Mouse (Mus musculus) kidney, embryonic 16.5 days (tissue): Measurements from ENCODE around the gene Fuom. TPM values are rescaled to one million over a fixed set of nuclear protein-coding genes. Genes with fewer than 3 reads are reported as not detected.

Experiments
- ATAC-seq: fragments of 200-750 bp; cut with Nextera tagmentation; 2 replicates; pipeline ENCODE4 v1.8.0; 2017; ENCODE audit warnings: moderate TSS enrichment; ENCODE audit not compliant: low FRiP score, low TSS enrichment
- H3K27ac ChIP-seq: fragments of 300-500 bp; sonication (generic); 2 replicates; pipeline ENCODE4 v1.5.1; 2014; ENCODE audit warnings: low read length
- H3K27me3 ChIP-seq: fragments of 300-500 bp; sonication (generic); 2 replicates; pipeline ENCODE4 v1.6.1; 2014; ENCODE audit warnings: low read length, control low read depth, mixed read lengths; ENCODE audit not compliant: insufficient read depth
- H3K36me3 ChIP-seq: fragments of 300-500 bp; sonication (generic); 2 replicates; pipeline ENCODE4 v1.6.1; 2014; ENCODE audit warnings: low read length, control low read depth, mixed read lengths; ENCODE audit not compliant: insufficient read depth
- H3K4me1 ChIP-seq: fragments of 300-500 bp; sonication (generic); 2 replicates; pipeline ENCODE4 v1.6.1; 2014; ENCODE audit warnings: low read length, control low read depth, mixed read lengths; ENCODE audit not compliant: insufficient read depth
- H3K4me2 ChIP-seq: fragments of 300-500 bp; sonication (generic); replicated peaks from 2 replicates; pipeline ENCODE4 v1.6.1; 2014; ENCODE audit warnings: low read depth, low read length
- H3K4me3 ChIP-seq: fragments of 300-500 bp; sonication (generic); 2 replicates; pipeline ENCODE4 v1.5.1; 2014; ENCODE audit warnings: mild to moderate bottlenecking, low read length
- H3K9ac ChIP-seq: fragments of 300-500 bp; sonication (generic); replicated peaks from 2 replicates; pipeline ENCODE4 v1.6.1; 2014; ENCODE audit warnings: low read length
- H3K9me3 ChIP-seq: fragments of 300-500 bp; sonication (generic); 2 replicates; pipeline ENCODE4 v1.6.1; 2016; ENCODE audit warnings: low read length, control low read depth
- WGBS: fragments of 180-500 bp; shearing (Covaris S2); extraction: QIAGEN DNeasy Blood & Tissue Kit; methylation state at CpG from one replicate; pipeline ENCODE4 v1.1.7; 2014; 5-methylcytosine and 5-hydroxymethylcytosine counted together
- polyA plus RNA-seq: library from polyadenylated mRNA; unstranded; fragments of >200 nt; fragmentation: Nextera tagmentation; extraction: Ambion mirVana; gene quantifications from 2 replicates; pipeline ENCODE4 v1.2.1, GENCODE M21; 2015

Gene Fuom
- polyA plus RNA-seq, 1 experiment from 2014 or later = 41.3 TPM

DNA sequence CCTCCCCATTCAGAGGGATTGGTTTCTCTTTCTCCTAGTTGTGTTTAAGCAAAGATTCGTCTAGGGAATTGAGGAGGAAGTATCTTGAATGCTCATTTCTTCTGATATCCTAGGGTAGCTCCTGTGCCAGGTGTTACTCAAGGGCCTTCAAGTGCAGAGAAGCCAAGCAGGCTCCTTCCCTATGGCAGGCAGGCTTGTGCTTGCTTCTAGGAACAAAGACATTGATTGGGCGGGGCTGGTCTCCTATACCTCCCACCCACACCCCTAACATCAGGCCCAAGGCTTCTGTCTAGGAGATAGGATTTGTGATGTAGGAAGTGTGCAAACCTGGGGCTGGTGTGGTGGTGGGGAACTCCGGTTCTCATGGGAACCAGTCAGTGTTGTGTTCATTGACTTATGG is 24.7 kb upstream of the Fuom start:
- no peak for ATAC-seq
- H3K4me1 ChIP-seq = peaks cover 10% of the 10 kb centered on the region
- H3K9ac ChIP-seq = no peak overlapping the region
- no peak overlapping the region for H3K27ac ChIP-seq
- no peaks in the 10 kb centered on the region for H3K27me3 ChIP-seq
- no peaks in the 10 kb centered on the region for H3K9me3 ChIP-seq
- peaks cover 12% of the 10 kb centered on the region for H3K36me3 ChIP-seq
- H3K4me2 ChIP-seq = no peak overlapping the region
- no peak overlapping the region for H3K4me3 ChIP-seq
- WGBS = 86% methylated on average over 3 of the region's 3 CpGs

DNA sequence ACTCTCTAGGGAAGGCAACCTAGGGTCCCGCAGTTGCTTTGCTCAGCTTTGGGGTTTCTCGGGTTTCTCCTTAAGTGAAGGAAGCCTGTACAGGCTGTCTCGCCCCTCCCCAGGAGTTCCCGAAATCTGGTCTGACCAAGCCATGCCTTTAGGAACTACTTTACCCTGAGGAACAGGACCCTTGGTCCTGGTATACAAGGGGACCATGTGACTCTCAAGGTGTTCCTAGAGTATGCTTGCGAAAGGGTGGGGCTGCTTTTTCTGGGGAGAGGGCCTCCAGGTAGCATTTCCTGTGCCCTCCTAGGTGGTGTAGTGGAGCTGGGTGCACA is 23.7 kb upstream of the Fuom start:
- no peak; the same call in 1 of the 2 replicates for ATAC-seq
- 4% methylated on average over 5 of the region's 5 CpGs for WGBS
- peak overlapping the region; percentile 90 for H3K4me3 ChIP-seq
- peak overlapping the region; percentile 73; the same call in 1 of the 2 replicates for H3K27ac ChIP-seq
- H3K9ac ChIP-seq = peak overlapping the region; percentile 95
- peaks cover 10% of the 10 kb centered on the region for H3K4me1 ChIP-seq
- H3K9me3 ChIP-seq = no peaks in the 10 kb centered on the region
- peaks cover 12% of the 10 kb centered on the region for H3K36me3 ChIP-seq
- no peaks in the 10 kb centered on the region for H3K27me3 ChIP-seq
- peak overlapping the region; percentile 88 for H3K4me2 ChIP-seq

DNA sequence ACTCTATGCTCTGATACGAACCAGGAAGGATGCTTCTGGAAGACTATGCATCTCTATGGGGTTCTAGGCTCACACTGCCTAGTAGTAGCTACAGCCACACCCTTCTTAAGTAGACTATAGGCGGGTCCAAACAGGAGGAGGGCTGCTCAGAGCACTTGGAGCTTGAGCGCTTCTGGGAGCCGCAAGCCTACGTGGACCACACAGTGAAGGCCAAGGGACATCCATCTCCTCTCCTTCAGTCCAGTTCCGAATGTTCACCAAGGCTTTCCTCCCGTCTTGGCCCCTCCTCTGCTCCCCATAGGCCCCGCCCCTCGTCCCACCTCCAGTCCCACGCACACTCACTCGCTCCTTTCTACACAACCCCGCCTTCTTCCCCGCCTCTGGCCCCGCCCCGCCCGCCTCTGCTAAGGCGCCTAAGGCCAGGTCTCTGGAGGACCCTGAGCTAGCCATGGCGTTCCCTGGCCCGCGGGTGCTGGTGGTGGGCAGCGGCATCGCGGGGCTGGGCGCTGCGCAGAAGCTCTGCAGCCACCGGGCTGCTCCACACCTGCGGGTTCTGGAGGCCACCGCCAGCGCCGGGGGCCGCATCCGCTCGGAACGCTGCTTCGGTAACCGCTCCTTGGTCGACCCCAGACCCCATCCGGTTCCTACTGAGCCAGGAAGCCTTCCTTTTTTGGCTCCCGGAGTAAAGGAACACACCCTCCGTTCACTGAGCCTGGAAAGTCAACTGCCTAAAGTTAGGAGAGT is 23.2 kb upstream of the Fuom start:
- WGBS = 1% methylated on average over 40 of the region's 40 CpGs
- Histone ChIP-seq H3K36me3 (peaks cover 11% of the 10 kb centered on the region), H3K27ac (peak overlapping the region; percentile 73; the same call in 1 of the 2 replicates), H3K9me3 (no peaks in the 10 kb centered on the region), H3K4me3 (peak overlapping the region; percentile 90), H3K4me1 (peaks cover 10% of the 10 kb centered on the region), H3K27me3 (no peaks in the 10 kb centered on the region), H3K9ac (peak overlapping the region; percentile 95), H3K4me2 (peak overlapping the region; percentile 88)
- ATAC-seq = peak; percentile 98

DNA sequence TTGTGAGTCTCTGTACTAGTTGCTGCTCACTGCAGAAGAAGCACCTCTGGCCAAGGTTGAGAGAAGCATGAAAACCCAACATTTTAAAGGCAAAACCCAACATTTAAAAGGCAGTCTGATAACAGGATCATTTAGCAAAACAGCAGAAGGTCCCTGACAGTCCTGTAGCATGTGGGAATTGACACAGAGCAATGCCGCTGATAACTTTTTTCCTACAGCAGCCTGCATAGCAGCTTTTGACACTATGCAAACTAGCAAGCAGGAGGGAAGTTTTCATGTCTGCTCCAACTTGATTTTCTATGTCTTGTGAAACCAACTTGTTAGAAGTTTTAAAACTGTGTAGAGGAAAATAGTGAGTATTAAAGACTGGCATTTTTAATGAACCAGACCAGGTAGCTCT is 22.1 kb upstream of the Fuom start:
- WGBS = 96% methylated on average over 1 of the region's 1 CpGs
- H3K4me3 ChIP-seq = no peak overlapping the region
- ATAC-seq = no peak
- H3K27me3 ChIP-seq = no peaks in the 10 kb centered on the region
- H3K36me3 ChIP-seq = peaks cover 2% of the 10 kb centered on the region; the same call in 1 of the 2 replicates
- H3K4me1 ChIP-seq = peaks cover 10% of the 10 kb centered on the region
- H3K4me2 ChIP-seq = no peak overlapping the region
- no peaks in the 10 kb centered on the region for H3K9me3 ChIP-seq
- H3K27ac ChIP-seq = no peak overlapping the region
- H3K9ac ChIP-seq = no peak overlapping the region

DNA sequence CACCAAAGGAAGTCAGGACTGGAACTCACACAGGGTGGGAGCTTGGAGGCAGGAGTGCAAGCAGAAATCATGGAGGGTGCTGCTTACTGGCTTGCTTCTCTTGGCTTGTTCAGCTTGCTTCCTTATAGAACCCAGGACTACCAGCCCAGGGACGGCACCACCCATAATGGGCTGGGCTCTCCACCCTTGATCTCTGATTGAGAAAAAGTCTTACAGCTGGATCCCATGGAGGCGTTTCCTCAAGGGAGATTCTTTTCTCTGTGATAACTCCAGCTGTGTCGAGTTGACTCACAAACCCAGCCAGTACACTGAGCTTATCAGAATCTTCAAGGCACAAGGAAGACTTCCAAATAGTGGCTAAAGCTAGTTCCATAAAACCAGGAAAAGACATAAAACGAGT is 20.5 kb upstream of the Fuom start:
- Histone ChIP-seq H3K9ac (no peak overlapping the region), H3K4me2 (no peak overlapping the region), H3K27ac (no peak overlapping the region), H3K4me1 (peaks cover 10% of the 10 kb centered on the region), H3K9me3 (no peaks in the 10 kb centered on the region), H3K27me3 (no peaks in the 10 kb centered on the region), H3K36me3 (no peaks in the 10 kb centered on the region), H3K4me3 (no peak overlapping the region)
- ATAC-seq = no peak
- 34% methylated on average over 4 of the region's 4 CpGs for WGBS

DNA sequence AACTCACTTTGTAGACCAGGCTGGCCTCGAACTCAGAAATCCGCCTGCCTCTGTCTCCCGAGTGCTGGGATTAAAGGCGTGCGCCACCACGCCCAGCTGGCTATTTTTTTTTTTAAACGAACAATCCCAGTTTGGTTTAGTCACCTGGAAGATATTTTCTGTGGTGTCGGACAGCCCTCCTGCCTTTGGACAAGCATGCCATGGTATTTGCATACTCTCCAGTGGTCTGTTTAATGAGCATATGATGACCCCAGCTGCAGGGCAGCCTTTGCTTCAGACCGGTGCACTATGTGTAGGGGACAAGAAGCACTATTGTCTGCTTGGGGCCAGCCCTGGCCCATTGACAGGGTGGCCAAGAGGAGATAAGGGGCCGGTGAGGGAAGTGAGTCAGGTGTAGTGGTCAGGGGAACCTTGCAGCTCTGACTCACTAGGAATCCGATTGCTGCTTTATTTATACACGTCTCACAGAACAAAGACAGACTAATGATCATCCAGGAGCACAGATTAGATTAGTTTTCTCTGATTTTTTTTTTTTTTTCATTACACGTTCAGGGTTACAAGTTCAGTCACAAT is 19.2 kb upstream of the Fuom start:
- Histone ChIP-seq H3K9ac (no peak overlapping the region), H3K27ac (no peak overlapping the region), H3K36me3 (no peaks in the 10 kb centered on the region), H3K27me3 (no peaks in the 10 kb centered on the region), H3K4me1 (peaks cover 10% of the 10 kb centered on the region), H3K4me2 (no peak overlapping the region), H3K4me3 (no peak overlapping the region), H3K9me3 (no peaks in the 10 kb centered on the region)
- WGBS = 80% methylated on average over 13 of the region's 13 CpGs
- ATAC-seq = no peak

DNA sequence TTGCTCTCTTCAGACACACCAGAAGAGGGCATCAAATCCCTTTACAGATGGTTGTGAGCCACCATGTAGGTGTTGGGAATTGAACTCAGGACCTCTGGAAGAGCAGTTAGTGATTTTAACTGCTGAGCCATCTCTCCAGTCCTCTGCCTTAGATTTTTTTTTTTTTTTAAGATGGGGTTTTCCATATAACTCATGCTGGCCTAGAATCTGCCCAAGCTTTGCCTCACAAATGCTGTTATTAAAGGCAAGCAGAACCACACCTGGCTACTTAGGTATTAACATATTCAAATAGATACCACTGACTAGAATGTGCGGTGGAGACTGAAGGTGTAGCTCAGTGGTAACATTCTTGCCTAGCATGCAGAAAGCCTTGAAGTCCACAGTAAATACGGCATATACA is 18.2 kb upstream of the Fuom start:
- H3K4me2 ChIP-seq = no peak overlapping the region
- no peak overlapping the region for H3K4me3 ChIP-seq
- no peaks in the 10 kb centered on the region for H3K36me3 ChIP-seq
- no peak for ATAC-seq
- no peak overlapping the region for H3K9ac ChIP-seq
- no peak overlapping the region for H3K27ac ChIP-seq
- no peaks in the 10 kb centered on the region for H3K9me3 ChIP-seq
- 88% methylated on average over 2 of the region's 2 CpGs for WGBS
- H3K27me3 ChIP-seq = no peaks in the 10 kb centered on the region
- peaks cover 7% of the 10 kb centered on the region for H3K4me1 ChIP-seq

DNA sequence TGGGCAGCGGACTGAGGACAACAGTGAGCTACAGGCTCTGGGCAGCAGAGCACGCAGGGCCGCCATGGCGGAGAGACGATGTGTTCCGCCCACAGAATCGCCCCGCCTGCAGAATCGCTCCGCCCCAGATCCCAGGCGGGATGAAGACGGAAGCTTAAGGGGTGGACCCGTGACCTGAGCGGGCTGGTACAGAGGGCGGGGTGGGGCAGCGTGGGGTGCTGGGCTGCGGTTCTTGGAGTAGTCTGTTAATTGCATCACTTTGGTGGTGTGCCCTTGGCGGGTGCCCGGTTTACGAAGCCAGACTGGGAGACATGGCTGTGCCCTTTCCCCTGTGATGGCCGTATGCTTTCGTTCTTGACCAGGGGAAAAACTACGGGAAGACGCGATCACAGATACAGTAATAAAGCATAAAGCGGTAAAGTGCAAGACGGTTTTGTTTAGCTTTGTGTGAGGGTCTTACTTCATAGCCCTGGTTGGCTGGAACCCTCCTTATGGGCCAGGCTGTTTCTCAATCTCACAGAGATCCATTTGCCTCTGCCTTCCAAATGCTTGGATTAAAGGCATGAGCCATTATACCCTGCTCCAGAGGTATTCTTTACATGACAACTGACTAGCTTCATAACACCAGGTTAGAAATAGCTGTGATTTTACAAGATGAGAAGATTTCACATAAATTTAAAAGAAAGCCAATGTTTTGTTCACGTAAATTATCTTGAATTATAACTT is 14.3 kb upstream of the Fuom start, which contains the start of gene Echs1:
Gene Echs1 (minus strand): TSS at position 148 of the 726 bp plus-strand sequence.
- Histone ChIP-seq H3K27ac (peak within 1 kb of the TSS; percentile 91), H3K9me3 (no peaks in the 10 kb centered on the region), H3K4me1 (peaks cover 3% of the 10 kb centered on the region; the same call in 1 of the 2 replicates), H3K9ac (peak within 1 kb of the TSS; percentile 91), H3K4me2 (peak within 1 kb of the TSS; percentile 96), H3K4me3 (peak within 1 kb of the TSS; percentile 88), H3K27me3 (no peaks in the 10 kb centered on the region), H3K36me3 (peaks cover 12% of the 10 kb centered on the region)
- peak; percentile 97 for ATAC-seq
- 4% methylated on average over 28 of the region's 28 CpGs for WGBS

DNA sequence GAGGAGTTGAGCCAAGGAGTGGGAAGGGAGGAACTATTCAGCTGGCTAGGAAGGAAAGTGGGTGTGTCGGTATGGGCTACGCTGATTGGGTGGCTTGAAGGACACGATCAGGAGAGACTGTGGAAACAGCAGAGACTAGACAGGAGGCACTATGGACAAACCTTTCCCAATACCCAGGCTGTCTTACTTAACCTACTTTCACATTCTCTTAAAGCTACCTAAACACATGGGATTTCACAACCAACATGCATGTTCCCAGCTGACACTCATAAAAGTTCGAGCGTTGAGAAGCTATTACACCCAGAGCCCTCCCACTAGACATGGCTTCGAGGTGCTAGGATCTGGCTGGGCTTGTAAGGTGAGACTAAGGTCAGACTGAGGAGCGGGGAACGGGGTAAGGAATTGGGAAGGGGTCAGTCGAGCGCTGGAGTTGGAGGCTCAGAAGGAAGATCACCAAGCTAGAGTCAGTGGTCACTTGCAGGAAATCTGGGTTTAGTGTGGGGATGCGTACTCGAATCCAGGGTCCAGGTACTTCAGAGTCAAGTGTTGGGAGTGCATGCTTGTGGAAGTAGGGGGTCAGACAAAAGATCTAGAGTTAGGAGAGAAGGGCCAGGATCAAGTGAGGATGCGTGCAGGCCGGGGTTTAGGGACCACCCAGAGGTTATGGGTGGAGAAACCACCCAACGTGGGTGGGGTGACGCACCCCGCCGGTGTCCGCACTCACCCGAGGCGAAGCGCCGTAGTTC is 13.5 kb upstream of the Fuom start, which contains the start of gene Paox:
Gene Paox (plus strand): TSS at position 217 of the 746 bp plus-strand sequence.
- peaks cover 3% of the 10 kb centered on the region; the same call in 1 of the 2 replicates for H3K4me1 ChIP-seq
- peak within 1 kb of the TSS; percentile 88 for H3K4me3 ChIP-seq
- H3K36me3 ChIP-seq = peaks cover 19% of the 10 kb centered on the region
- peak within 1 kb of the TSS; percentile 91 for H3K9ac ChIP-seq
- no peaks in the 10 kb centered on the region for H3K9me3 ChIP-seq
- peak; percentile 83 for ATAC-seq
- peak within 1 kb of the TSS; percentile 96 for H3K4me2 ChIP-seq
- H3K27ac ChIP-seq = peak within 1 kb of the TSS; percentile 91
- WGBS = 1% methylated on average over 23 of the region's 23 CpGs
- H3K27me3 ChIP-seq = no peaks in the 10 kb centered on the region
